Mouse (Mus musculus) kidney, adult 2 months (tissue): ENCODE results near the gene Pth2.

Experiments
- CTCF ChIP-seq: fragments of 200-500 bp; conservative IDR thresholded peaks from 2 replicates; pipeline ENCODE4 v1.5.1; 2011; ENCODE audit warnings: low read depth, mild to moderate bottlenecking, control low read depth, low read length, moderate library complexity, mixed read lengths; ENCODE audit not compliant: insufficient read depth, insufficient read length
- POLR2A ChIP-seq: fragments of 200-500 bp; IDR thresholded peaks from one replicate; pipeline ENCODE4 v1.6.1; 2011; ENCODE audit warnings: low read depth, low read length, control low read depth

GRCm38 (mm10) chr7:45180896-45181477, at the start of gene Pth2:
- no peak for TF ChIP-seq CTCF
- TF ChIP-seq POLR2A: no peak
